Mouse (Mus musculus) CH12.LX (cell line): ENCODE data around the gene Srp54a.

Experiments
- EP300 ChIP-seq: IDR thresholded peaks from 2 replicates; pipeline ENCODE4 v1.6.1; 2011; ENCODE audit warnings: low read length, improper control_type of control experiment
- MAFK ChIP-seq: IDR thresholded peaks from 2 replicates; pipeline ENCODE4 v1.6.1; 2011; ENCODE audit warnings: low read length, improper control_type of control experiment; ENCODE audit not compliant: insufficient replicate concordance
- MAZ ChIP-seq: IDR thresholded peaks from 2 replicates; pipeline ENCODE4 v1.6.1; 2012; ENCODE audit warnings: low read depth, mild to moderate bottlenecking, inconsistent platforms, low read length, improper control_type of control experiment, moderate library complexity
- RCOR1 ChIP-seq: conservative IDR thresholded peaks from 2 replicates; pipeline ENCODE4 v1.6.1; 2012; ENCODE audit warnings: low read depth, mild to moderate bottlenecking, inconsistent platforms, low read length, improper control_type of control experiment

DNA sequence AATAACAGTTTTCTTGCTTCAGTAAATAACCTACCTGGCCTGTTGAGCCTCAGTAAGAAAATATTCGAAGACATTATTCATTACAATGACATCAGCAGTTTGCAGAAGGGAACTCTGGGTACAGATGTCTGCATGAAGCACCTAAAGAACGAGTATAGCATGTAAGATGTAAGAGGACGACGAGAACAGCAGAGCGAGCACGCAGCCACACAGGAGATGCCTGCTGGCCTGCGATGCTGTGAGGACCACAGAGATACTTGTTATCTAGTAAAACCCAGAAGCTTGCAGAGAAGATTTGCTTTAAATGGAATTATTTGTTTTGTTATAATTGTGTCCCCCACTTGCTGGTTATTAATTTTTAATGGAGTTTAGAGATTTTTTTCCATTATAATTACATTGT, 26.8 kb upstream of the Srp54a start:
- TF ChIP-seq RCOR1: no peak
- no peak for TF ChIP-seq MAFK
- no peak for TF ChIP-seq EP300
- TF ChIP-seq MAZ: no peak
